Mouse (Mus musculus) myocyte (in vitro differentiated cells): ENCODE measurements around the gene Nedd9. TPM values are rescaled to one million over a fixed set of nuclear protein-coding genes. Genes with fewer than 3 reads are reported as not detected.

Source experiments
- H3K27me3 ChIP-seq: one replicate; pipeline ENCODE4 v1.6.1; 2011; ENCODE audit not compliant: control insufficient read depth, insufficient read depth, insufficient read length
- H3K36me3 ChIP-seq: one replicate; pipeline ENCODE4 v1.6.1; 2011; ENCODE audit not compliant: control insufficient read depth, insufficient read depth
- H3K4me2 ChIP-seq: one replicate; pipeline ENCODE4 v1.6.1; 2011; ENCODE audit warnings: low read depth, control low read depth
- H3K4me3 ChIP-seq: one replicate; pipeline ENCODE4 v1.5.1; 2011; ENCODE audit warnings: mild to moderate bottlenecking, control low read depth, moderate library complexity
- H3K79me2 ChIP-seq: one replicate; pipeline ENCODE4 v1.6.1; 2011; ENCODE audit not compliant: control insufficient read depth, insufficient read depth
- H3ac ChIP-seq: one replicate; pipeline ENCODE4 v1.6.1; 2011; ENCODE audit not compliant: control insufficient read depth, insufficient read length
- CEBPB ChIP-seq: IDR thresholded peaks from 2 replicates; pipeline ENCODE4 v1.6.1; 2011; ENCODE audit warnings: mild to moderate bottlenecking, moderate library complexity; ENCODE audit not compliant: poor library complexity, insufficient read depth, severe bottlenecking
- E2F4 ChIP-seq: IDR thresholded peaks from one replicate; pipeline ENCODE4 v1.6.1; 2011; ENCODE audit warnings: mild to moderate bottlenecking, control low read depth, moderate library complexity; ENCODE audit not compliant: insufficient read depth
- MAX ChIP-seq: IDR thresholded peaks from one replicate; pipeline ENCODE4 v1.6.1; 2011; ENCODE audit warnings: low read depth, mild to moderate bottlenecking, control low read depth
- MYOD1 ChIP-seq, 3 experiments: IDR thresholded peaks; one replicate each; pipeline ENCODE4 v1.6.1; 2011; ENCODE audit warnings: control low read depth in 2 of 3, low read depth in 2 of 3, mild to moderate bottlenecking in 2 of 3, moderate library complexity in 1 of 3; ENCODE audit not compliant: insufficient read length in 2 of 3, control insufficient read depth in 1 of 3
- MYOG ChIP-seq, 3 experiments: IDR thresholded peaks; one replicate each; pipeline ENCODE4 v1.6.1; 2011; ENCODE audit warnings: control low read depth in 2 of 3, low read depth in 2 of 3, mild to moderate bottlenecking in 2 of 3; ENCODE audit not compliant: insufficient read length in 2 of 3, control insufficient read depth in 1 of 3, insufficient read depth in 1 of 3
- POLR2A ChIP-seq: IDR thresholded peaks from one replicate; pipeline ENCODE4 v1.6.1; 2011; ENCODE audit warnings: low read depth, mild to moderate bottlenecking, control low read depth, moderate library complexity; ENCODE audit not compliant: insufficient read length
- POLR2AphosphoS2 ChIP-seq: IDR thresholded peaks from one replicate; pipeline ENCODE4 v1.6.1; 2011; ENCODE audit warnings: low read depth, control low read depth; ENCODE audit not compliant: insufficient read length
- REST ChIP-seq: IDR thresholded peaks from one replicate; pipeline ENCODE4 v1.6.1; 2011; ENCODE audit warnings: mild to moderate bottlenecking, control low read depth, moderate library complexity; ENCODE audit not compliant: insufficient read depth, insufficient read length
- SRF ChIP-seq: IDR thresholded peaks from one replicate; pipeline ENCODE4 v1.6.1; 2011; ENCODE audit warnings: low read depth; ENCODE audit not compliant: control insufficient read depth, insufficient read length
- TCF12 ChIP-seq: IDR thresholded peaks from one replicate; pipeline ENCODE4 v1.6.1; 2011; ENCODE audit warnings: mild to moderate bottlenecking, control low read depth; ENCODE audit not compliant: poor library complexity, insufficient read depth, severe bottlenecking
- TCF3 ChIP-seq: IDR thresholded peaks from one replicate; pipeline ENCODE4 v1.6.1; 2011; ENCODE audit warnings: low read depth, control low read depth; ENCODE audit not compliant: insufficient read length
- USF1 ChIP-seq: IDR thresholded peaks from one replicate; pipeline ENCODE4 v1.6.1; 2011; ENCODE audit warnings: low read depth, mild to moderate bottlenecking, control low read depth, moderate library complexity
- polyA plus RNA-seq: library from polyadenylated mRNA; unstranded; fragments of >200 nt; fragmentation: generic; extraction: Trizol; gene quantifications from one replicate; pipeline ENCODE4 v1.2.1, GENCODE M21; 2012; ENCODE audit warnings: missing spikeins

Gene Nedd9
- polyA plus RNA-seq, result 11.6 TPM

DNA sequence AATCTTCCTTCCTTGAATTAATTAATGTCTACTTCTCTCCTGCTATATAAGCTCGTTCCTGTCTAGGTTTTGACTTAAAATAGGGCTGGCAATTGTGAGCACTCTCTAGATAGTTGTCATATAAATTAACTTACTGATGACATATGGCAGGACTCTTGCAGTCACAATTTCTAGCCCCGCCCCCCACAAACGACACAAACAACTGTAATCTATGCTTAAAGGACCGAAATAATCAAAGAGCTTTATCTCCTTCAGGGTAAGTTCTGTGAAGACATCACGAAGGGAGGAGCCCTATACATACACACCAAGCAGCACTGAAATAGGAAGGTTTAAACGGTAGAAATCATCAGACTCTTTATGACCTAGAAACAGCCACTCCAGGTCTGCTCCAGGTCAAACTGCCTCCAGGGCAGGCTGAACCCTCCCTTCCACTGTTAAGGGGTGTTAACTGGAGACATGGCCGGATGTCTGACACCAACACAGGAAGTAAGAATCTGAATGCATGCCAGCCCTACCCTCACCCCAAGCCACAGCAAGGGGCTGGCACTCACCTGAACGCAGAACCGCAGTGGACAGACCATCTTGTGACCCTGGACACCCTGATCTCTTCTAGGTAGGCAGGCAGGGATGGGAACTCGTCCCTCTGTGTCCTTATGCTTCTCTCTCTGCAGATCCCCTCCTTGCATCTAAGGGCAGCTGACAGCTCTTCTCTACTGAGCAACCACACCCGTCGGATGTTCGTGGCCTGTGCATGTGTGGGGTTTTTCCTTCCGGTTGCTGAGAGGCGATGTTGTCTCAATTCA is at the start of gene Nedd9:
Gene Nedd9, minus strand, starts transcription at position 757 of the 803 bp plus-strand sequence.
- Histone ChIP-seq H3ac (no peak within 1 kb of the TSS), H3K4me3 (no peak within 1 kb of the TSS), H3K79me2 (no peaks in the 10 kb centered on the region), H3K4me2 (peak within 1 kb of the TSS; percentile 31), H3K36me3 (no peaks in the 10 kb centered on the region), H3K27me3 (no peaks in the 10 kb centered on the region)
- TF ChIP-seq MYOD1 (IDR thresholded peaks at IDR 0.05; ENCODE audit: control insufficient read depth in 1 of 3, insufficient read length in 2 of 3, low read depth in 2 of 3) (peak in 1 of 3 experiments; percentile 42), TCF12 (no peak)

DNA sequence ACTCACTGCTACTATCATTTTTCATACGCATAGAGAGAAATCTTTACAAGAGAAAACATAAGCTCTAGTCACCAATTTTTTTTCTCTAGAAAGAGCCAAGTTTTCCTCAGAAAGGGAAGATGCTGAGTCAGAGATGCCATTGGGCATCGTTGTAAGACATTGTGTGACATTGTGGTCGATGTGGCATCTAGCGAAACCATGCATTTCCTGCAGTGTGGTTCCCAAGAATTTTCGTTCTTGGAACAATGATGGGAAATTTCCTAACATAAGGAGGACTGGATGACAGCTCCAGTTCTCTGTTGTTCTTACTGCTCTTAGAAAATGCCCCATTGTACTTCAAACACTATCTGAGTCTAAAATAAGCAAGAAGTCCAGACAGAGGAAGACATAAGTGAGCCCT is 45.5 kb upstream of the Nedd9 start:
- no peak for TF ChIP-seq CEBPB
- TF ChIP-seq POLR2AphosphoS2, result no peak
- TF ChIP-seq TCF3, result no peak
- no peak for TF ChIP-seq MYOG (IDR thresholded peaks at IDR 0.05; ENCODE audit: control insufficient read depth in 1 of 3, insufficient read depth in 1 of 3, insufficient read length in 2 of 3, low read depth in 2 of 3)
- TF ChIP-seq TCF12, result no peak
- TF ChIP-seq MYOD1 (IDR thresholded peaks at IDR 0.05; ENCODE audit: control insufficient read depth in 1 of 3, insufficient read length in 2 of 3, low read depth in 2 of 3), result no peak
- TF ChIP-seq SRF, result no peak
- TF ChIP-seq USF1, result no peak
- Histone ChIP-seq H3K36me3 (no peaks in the 10 kb centered on the region), H3K4me2 (peak overlapping the region; percentile 45)

DNA sequence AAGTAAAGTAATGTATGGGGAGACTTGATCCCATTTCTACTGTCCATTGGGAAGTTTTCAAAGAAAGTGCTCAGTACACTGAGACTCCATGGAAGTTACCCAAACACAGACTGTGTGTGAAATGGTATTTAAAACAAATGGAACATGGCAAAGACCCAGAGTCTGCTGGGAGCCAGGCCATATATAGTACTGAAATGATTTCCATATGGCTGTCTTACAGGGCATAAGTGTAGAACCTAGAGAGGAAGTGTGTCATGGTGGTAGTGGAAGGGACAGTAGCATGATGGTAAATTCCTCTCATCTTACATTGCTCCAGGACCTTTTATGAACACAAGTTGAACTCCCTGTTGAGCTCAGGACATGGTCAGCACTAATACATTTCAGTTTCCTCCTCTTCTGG is 43.2 kb upstream of the Nedd9 start:
- H3K27me3 ChIP-seq, result no peaks in the 10 kb centered on the region
- no peak overlapping the region for H3K4me2 ChIP-seq
- no peak overlapping the region for H3K4me3 ChIP-seq
- no peaks in the 10 kb centered on the region for H3K36me3 ChIP-seq
- TF ChIP-seq MAX (no peak), SRF (no peak)
- H3K79me2 ChIP-seq, result no peaks in the 10 kb centered on the region
- no peak overlapping the region for H3ac ChIP-seq

More for the DNA sequence above, 45.5 kb upstream of the Nedd9 start:
- H3K79me2 ChIP-seq, result no peaks in the 10 kb centered on the region
- H3K4me3 ChIP-seq, result no peak overlapping the region
- H3K27me3 ChIP-seq, result no peaks in the 10 kb centered on the region
- H3ac ChIP-seq, result no peak overlapping the region

DNA sequence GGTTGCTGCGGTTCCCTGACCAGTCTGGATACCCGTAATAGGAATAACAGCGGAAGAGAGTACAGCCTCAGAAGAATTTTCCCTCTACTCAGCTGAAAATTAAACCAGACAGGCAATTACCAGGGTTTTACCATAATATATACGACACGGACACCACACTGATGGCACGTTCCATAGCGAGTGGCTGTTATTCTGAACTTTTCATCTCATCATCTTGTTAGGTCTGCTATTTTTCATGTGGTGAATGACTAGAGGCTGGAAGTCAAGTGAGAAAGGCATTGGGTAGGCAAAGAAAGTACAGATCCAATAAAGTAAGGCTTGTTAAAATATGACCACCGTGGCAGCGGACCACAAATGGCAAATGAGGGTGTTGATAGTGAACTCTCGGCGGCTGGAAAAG is 37.0 kb upstream of the Nedd9 start:
- H3K36me3 ChIP-seq, result no peaks in the 10 kb centered on the region
- no peak overlapping the region for H3K4me3 ChIP-seq
- no peaks in the 10 kb centered on the region for H3K27me3 ChIP-seq
- TF ChIP-seq MYOG (IDR thresholded peaks at IDR 0.05; ENCODE audit: control insufficient read depth in 1 of 3, insufficient read depth in 1 of 3, insufficient read length in 2 of 3, low read depth in 2 of 3) (no peak), TCF3 (no peak), E2F4 (no peak), POLR2A (no peak), REST (no peak), SRF (no peak), CEBPB (no peak), POLR2AphosphoS2 (no peak), TCF12 (no peak), MYOD1 (IDR thresholded peaks at IDR 0.05; ENCODE audit: control insufficient read depth in 1 of 3, insufficient read length in 2 of 3, low read depth in 2 of 3) (no peak)
- no peak overlapping the region for H3K4me2 ChIP-seq
- no peaks in the 10 kb centered on the region for H3K79me2 ChIP-seq
- no peak overlapping the region for H3ac ChIP-seq

DNA sequence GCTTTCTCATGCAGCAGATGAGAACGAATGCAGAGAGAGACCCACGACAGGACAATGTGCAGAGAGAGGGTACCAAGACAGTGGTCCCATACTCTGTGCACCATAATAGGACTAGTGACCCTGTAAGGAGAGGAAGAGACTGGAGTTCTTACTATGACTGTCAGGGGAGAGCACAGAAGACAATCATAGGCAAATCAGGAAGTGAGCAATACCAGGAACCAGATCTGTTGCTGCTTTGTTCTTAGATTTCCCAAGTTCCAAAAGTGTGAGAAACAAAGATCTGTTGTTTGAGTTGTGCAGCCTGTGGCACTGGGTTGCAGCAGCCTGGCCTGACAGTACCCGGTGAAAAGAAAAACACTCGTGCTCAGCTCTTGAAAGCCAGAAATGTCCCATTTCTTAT is 34.1 kb upstream of the Nedd9 start:
- Histone ChIP-seq H3K36me3 (no peaks in the 10 kb centered on the region), H3K79me2 (no peaks in the 10 kb centered on the region), H3ac (no peak overlapping the region), H3K4me3 (no peak overlapping the region), H3K27me3 (no peaks in the 10 kb centered on the region), H3K4me2 (no peak overlapping the region)
- TF ChIP-seq SRF, result no peak
- TF ChIP-seq USF1, result no peak
- TF ChIP-seq MYOD1 (IDR thresholded peaks at IDR 0.05; ENCODE audit: control insufficient read depth in 1 of 3, insufficient read length in 2 of 3, low read depth in 2 of 3), result no peak
- no peak for TF ChIP-seq MYOG (IDR thresholded peaks at IDR 0.05; ENCODE audit: control insufficient read depth in 1 of 3, insufficient read depth in 1 of 3, insufficient read length in 2 of 3, low read depth in 2 of 3)
- no peak for TF ChIP-seq MAX
- no peak for TF ChIP-seq TCF3
- no peak for TF ChIP-seq CEBPB
- no peak for TF ChIP-seq REST
